Mouse (Mus musculus) kidney, adult 2 months (tissue): Measurements from ENCODE around the gene Nat10. TPM values are rescaled to one million over a fixed set of nuclear protein-coding genes. Genes with fewer than 3 reads are reported as not detected.

ENCODE experiments used
- DNase-seq: peaks from one replicate; pipeline ENCODE4 v3.0.0; 2021
- H3K27ac ChIP-seq: fragments of 200-500 bp; 2 replicates; pipeline ENCODE4 v1.5.1; 2012; ENCODE audit warnings: low read depth, low read length, control low read depth, inconsistent platforms; ENCODE audit not compliant: insufficient read depth
- H3K27me3 ChIP-seq: fragments of 200-500 bp; replicated peaks from 2 replicates; pipeline ENCODE4 v1.6.1; 2012; ENCODE audit warnings: mild to moderate bottlenecking, moderate library complexity, low read length, inconsistent platforms; ENCODE audit not compliant: control insufficient read depth, insufficient read depth
- H3K36me3 ChIP-seq: fragments of 200-500 bp; 2 replicates; pipeline ENCODE4 v1.6.1; 2012; ENCODE audit warnings: mild to moderate bottlenecking, moderate library complexity, low read length, inconsistent platforms; ENCODE audit not compliant: control insufficient read depth, insufficient read depth
- H3K4me1 ChIP-seq: fragments of 200-500 bp; 2 replicates; pipeline ENCODE4 v1.6.1; 2011; ENCODE audit warnings: low read length; ENCODE audit not compliant: control insufficient read depth, insufficient read depth
- H3K4me3 ChIP-seq: fragments of 200-500 bp; 2 replicates; pipeline ENCODE4 v1.5.1; 2011; ENCODE audit warnings: mild to moderate bottlenecking, low read depth, low read length, control low read depth; ENCODE audit not compliant: insufficient read depth
- CTCF ChIP-seq: fragments of 200-500 bp; conservative IDR thresholded peaks from 2 replicates; pipeline ENCODE4 v1.5.1; 2011; ENCODE audit warnings: low read depth, mild to moderate bottlenecking, control low read depth, low read length, moderate library complexity, mixed read lengths; ENCODE audit not compliant: insufficient read depth, insufficient read length
- POLR2A ChIP-seq: fragments of 200-500 bp; IDR thresholded peaks from one replicate; pipeline ENCODE4 v1.6.1; 2011; ENCODE audit warnings: low read depth, low read length, control low read depth
- WGBS: fragments of 180-500 bp; shearing (Covaris S2); methylation state at CpG from one replicate; pipeline ENCODE4 v1.1.7; 2018; 5-methylcytosine and 5-hydroxymethylcytosine counted together
- polyA plus RNA-seq: library from polyadenylated mRNA; depleted of rRNA; stranded (reverse); fragments of >200 nt; gene quantifications from 2 replicates; pipeline ENCODE4 v1.2.3, GENCODE M21; 2012; rRNA removed

Gene Nat10
- polyA plus RNA-seq, 1 experiment, result 23.8 TPM

DNA sequence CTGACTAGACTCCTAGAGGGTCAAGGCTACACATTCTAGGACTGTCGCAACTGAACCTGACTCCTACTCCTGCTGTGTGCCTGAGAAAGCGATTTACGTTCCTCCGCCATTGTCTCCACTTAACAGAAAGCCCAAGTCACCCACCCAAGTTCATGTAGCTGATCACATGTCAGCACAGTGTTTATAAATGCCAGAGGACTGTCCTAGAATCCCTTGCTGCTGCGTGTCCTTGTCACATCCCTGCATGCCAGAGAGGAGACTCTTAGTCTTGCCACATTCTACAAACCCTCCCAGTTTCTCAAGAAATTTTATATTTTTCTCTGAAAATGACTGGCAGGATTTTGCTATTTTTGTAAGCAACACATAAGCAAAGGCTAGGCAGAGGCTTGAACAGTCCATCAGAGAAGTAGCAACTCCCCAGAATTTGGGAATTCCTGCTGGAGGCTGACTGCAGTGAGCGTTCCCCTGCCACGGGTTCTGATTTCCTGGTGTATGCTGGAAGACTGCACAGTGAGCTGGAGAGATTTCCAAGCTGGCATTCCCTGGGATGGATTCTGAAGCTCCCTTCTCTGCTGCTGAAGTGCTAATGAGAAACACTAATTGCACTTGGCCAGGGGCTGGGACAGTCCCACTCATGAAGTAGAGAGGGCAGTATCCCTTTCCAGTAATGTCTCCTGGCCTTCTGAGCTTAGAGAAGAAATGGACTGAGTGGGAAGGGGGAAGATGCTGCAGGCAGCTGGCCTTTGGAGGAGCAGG is 83.3 kb downstream of the Nat10 start:
- DNase-seq, result no peak
- TF ChIP-seq POLR2A, result no peak
- no peak for TF ChIP-seq CTCF
- no peaks in the 10 kb centered on the region for H3K36me3 ChIP-seq
- no peaks in the 10 kb centered on the region for H3K27me3 ChIP-seq
- H3K4me3 ChIP-seq, result no peak overlapping the region
- no peak overlapping the region for H3K27ac ChIP-seq
- WGBS, result 87% methylated on average over 7 of the region's 7 CpGs
- peaks cover 8% of the 10 kb centered on the region for H3K4me1 ChIP-seq

DNA sequence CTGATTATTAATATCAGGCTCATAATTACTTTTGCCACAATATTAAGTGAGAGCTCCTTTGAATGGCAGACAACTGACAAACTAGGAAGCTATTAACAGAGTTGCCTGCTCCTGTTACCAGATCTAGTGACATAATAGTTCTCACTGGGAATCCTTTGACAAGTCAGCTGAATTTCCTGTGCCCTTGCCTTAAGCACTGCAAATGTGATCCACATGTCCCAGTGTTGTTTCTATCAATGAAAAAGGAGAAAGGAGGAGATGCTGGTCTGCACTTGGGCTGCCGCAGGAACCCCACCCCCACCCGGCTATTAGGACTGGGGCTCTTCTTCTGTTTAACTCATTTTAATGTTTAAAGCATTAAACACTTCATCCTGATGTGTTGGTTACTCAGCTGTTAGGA is 84.3 kb downstream of the Nat10 start:
- DNase-seq, result no peak
- H3K27ac ChIP-seq, result no peak overlapping the region
- H3K4me3 ChIP-seq, result no peak overlapping the region
- H3K36me3 ChIP-seq, result no peaks in the 10 kb centered on the region
- TF ChIP-seq CTCF (no peak), POLR2A (no peak)
- WGBS, result 73% methylated on average over 2 of the region's 2 CpGs
- H3K4me1 ChIP-seq, result peaks cover 6% of the 10 kb centered on the region; the same call in 1 of the 2 replicates
- H3K27me3 ChIP-seq, result no peaks in the 10 kb centered on the region

DNA sequence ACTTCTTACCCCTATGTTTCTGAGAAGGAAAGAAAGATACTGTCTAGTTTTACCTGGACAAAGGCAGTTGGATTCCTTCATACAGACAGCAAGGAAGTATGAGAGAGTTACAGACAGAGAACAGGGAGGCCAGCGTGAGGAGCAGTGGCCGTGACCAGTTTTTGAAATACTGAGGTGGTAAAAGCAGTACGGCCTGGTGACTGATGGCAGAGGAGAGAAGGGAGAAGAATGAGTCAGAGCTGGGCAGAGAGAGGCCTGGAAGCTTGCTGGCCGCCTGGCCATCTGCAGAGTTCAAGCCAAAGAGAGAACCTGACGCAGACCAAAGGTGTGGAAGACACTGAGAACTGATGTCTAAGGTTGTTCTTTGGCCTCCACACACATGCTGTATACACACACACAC is 85.7 kb downstream of the Nat10 start:
- H3K4me3 ChIP-seq, result no peak overlapping the region
- H3K27me3 ChIP-seq, result no peaks in the 10 kb centered on the region
- H3K27ac ChIP-seq, result no peak overlapping the region
- peaks cover 6% of the 10 kb centered on the region; the same call in 1 of the 2 replicates for H3K4me1 ChIP-seq
- TF ChIP-seq CTCF (no peak), POLR2A (no peak)
- DNase-seq, result no peak
- H3K36me3 ChIP-seq, result no peaks in the 10 kb centered on the region
- WGBS, result 84% methylated on average over 5 of the region's 5 CpGs

DNA sequence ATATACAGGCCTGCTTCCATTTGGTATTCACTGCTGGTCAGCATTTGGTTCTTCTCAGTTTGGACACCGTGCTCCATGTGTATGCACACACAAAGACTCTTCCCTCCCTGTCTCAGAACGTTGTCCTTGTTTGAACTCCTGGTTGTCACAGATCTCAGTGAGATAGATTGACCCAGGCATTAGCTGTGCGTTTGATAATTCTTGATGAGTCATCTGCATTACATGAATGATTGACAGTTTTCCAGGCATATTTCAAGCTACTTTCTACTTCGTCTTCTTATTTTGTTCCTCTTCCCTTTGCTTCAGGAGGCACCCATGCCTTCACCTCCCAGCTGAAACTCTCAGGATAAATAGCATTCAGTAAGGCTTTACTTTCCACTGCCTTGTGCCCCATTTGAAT is 87.5 kb downstream of the Nat10 start:
- no peak for DNase-seq
- no peak for TF ChIP-seq POLR2A
- no peak for TF ChIP-seq CTCF
- Histone ChIP-seq H3K27ac (no peak overlapping the region), H3K4me1 (peaks cover 9% of the 10 kb centered on the region; the same call in 1 of the 2 replicates), H3K27me3 (no peaks in the 10 kb centered on the region), H3K36me3 (no peaks in the 10 kb centered on the region), H3K4me3 (no peak overlapping the region)
- WGBS, result 50% methylated on average over 4 of the region's 4 CpGs

DNA sequence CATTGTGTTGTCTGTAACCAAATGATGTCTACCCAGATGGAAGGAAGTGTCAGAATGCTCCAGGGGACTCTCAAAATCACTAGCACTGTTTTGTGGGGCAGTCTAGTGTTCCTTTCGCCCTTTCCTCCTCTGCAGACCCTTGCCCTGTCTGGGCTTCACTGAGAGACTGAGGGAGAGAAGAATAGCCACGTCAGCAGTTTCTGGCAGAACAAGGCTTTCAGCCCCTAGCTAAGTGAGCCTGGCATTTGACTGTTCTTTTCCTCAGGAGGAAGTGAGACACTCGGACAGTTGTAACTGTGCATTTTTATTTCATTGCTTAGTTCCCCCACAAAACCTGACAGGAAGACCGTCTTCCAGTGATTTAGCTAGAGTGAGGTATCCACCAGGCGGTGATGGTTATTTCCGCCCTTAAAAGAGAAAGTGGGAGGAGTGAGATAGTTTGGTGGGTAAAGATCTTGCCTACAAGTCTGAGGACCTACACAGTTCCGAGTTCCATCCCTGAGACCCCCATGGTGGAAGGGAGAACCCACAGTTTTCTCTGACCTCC is 88.4 kb downstream of the Nat10 start:
- DNase-seq, result no peak
- Histone ChIP-seq H3K36me3 (no peaks in the 10 kb centered on the region), H3K27me3 (no peaks in the 10 kb centered on the region), H3K27ac (no peak overlapping the region), H3K4me3 (no peak overlapping the region), H3K4me1 (peaks cover 7% of the 10 kb centered on the region; the same call in 1 of the 2 replicates)
- TF ChIP-seq POLR2A (no peak), CTCF (no peak)
- 71% methylated on average over 7 of the region's 7 CpGs for WGBS

Other genes starting within 250 kb of the Nat10 start
- 11.6 and 12.0 TPM in 2 replicates for gene Abtb2, start 195.0 kb downstream of the Nat10 start, polyA plus RNA-seq
- gene Caprin1, start 36.4 kb upstream of the Nat10 start, polyA plus RNA-seq, result 100 and 120 TPM in 2 replicates
- gene Lmo2, start 196.7 kb upstream of the Nat10 start, polyA plus RNA-seq, result 18.5 and 20.8 TPM in 2 replicates